In the genomic region with DNA sequence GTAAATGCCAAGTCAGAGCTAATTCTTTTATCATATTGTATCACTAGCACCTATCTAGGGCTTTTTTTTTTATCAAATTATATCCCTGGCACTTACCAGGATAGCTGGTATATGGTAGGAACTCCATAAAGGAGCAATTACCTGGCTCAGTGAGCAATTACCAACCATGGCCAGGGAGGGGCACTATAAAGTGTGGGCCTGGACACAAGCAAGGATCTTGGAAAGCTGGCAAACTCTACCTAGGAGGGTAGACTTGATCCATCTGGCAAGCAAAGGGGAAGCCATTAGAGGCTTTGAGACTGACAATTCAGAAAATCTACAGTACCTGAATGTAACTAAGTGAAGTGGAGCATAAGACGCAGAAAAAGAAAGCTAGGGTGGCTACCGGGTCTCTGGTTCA, we compare ENCODE assay signal across 17 mouse cellular contexts.
"Had no signal": no experiment of that assay in that cellular context is flagged by ENCODE, and none has a peak within 500 bp of the region (broad histone marks: within the 10 kb centered on the region; RNA-seq: fewer than 3 reads in every experiment).

No protein-coding gene starts in this region.

- H3K9me3 ChIP-seq: midbrain, embryonic 10.5 days; midbrain, embryonic 13.5 days; midbrain, embryonic 15.5 days; neural tube, embryonic 13.5 days; neural tube, embryonic 15.5 days had no signal

- H3K27ac ChIP-seq: midbrain, embryonic 10.5 days; midbrain, embryonic 13.5 days; midbrain, embryonic 15.5 days; neural tube, embryonic 13.5 days; neural tube, embryonic 15.5 days had no signal

- H3K36me3 ChIP-seq: midbrain, embryonic 10.5 days; midbrain, embryonic 13.5 days; midbrain, embryonic 15.5 days; neural tube, embryonic 13.5 days; neural tube, embryonic 15.5 days had no signal

- H3K4me3 ChIP-seq: midbrain, embryonic 10.5 days; midbrain, embryonic 13.5 days; midbrain, embryonic 15.5 days; myocyte; neural tube, embryonic 13.5 days; neural tube, embryonic 15.5 days had no signal

- H3K4me1 ChIP-seq: midbrain, embryonic 10.5 days; neural tube, embryonic 13.5 days had no signal

- H3K27me3 ChIP-seq: midbrain, embryonic 13.5 days; midbrain, embryonic 15.5 days; neural tube, embryonic 13.5 days; neural tube, embryonic 15.5 days had no signal

- H3K4me2 ChIP-seq: lung, embryonic 14.5 days; midbrain, embryonic 13.5 days; midbrain, embryonic 15.5 days; neural tube, embryonic 13.5 days; neural tube, embryonic 15.5 days had no signal

- H3K9ac ChIP-seq: lung, embryonic 14.5 days; midbrain, embryonic 13.5 days; midbrain, embryonic 15.5 days; neural tube, embryonic 13.5 days; neural tube, embryonic 15.5 days had no signal

- DNase-seq: lung, adult 18-20 months; lung, embryonic 14.5 days; lung, postnatal 10 days; lung, postnatal 4 days; retina, postnatal 1 day; right cerebral cortex, postnatal 25 days; right cerebral cortex, postnatal 4 days; spleen, adult 18-20 months; thymus, adult 18-20 months; thymus, postnatal 14 days; thymus, postnatal 36 days had no signal

- ATAC-seq: midbrain, embryonic 13.5 days; midbrain, embryonic 15.5 days had no signal
